Mouse (Mus musculus): ENCODE data around the gene 4933424G06Rik. TPM values are rescaled to one million over a fixed set of nuclear protein-coding genes. Genes with fewer than 3 reads are reported as not detected.
A peak's percentile ranks its signal among the peaks of the same experiment; 100 is the strongest.

The 4933424G06Rik gene
- total RNA-seq, 2 experiments from 2014 or later: 0.66 to 1.2 TPM

DNA sequence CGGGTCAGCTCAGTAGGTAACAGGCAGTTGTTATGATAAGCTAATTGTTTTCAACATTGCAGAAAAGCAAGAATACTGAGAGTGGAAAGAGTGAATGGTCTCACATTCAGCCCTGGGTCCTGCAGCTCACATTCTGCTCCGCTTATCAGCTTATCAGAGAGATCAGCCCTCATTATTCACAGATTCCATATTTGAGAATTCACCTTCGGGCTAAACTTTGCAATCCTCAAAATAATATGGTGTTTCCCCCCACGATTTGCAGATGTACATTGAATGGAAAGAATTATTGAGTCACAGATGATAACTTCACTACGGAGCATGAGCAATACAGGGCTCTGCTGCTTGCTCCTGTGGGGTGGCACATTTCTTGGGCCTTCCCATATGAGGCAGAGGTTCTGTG, 58.8 kb downstream of the 4933424G06Rik start:
- no peak for DNase-seq (ENCODE audit: low spot score)

DNA sequence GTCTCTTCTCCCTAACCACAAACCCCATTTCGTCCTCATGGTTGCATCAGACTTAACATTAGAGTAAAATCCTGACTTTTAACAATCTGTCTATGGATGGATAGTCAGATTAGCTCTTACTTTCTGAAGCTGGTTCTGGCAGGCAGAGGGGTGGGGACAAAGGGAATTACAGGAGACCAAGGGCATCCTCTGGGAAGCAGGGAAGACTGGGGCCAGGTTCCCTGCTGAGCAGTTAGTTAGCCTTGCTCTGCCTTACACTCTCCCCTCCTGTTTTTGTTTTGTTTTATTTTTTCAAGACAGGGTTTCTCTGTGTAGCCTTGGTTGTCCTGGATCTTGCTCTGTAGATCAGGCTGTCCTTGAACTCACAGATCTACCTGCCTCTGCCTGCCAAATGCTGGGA, 60.0 kb downstream of the 4933424G06Rik start:
- no peak for DNase-seq (ENCODE audit: low spot score)

DNA sequence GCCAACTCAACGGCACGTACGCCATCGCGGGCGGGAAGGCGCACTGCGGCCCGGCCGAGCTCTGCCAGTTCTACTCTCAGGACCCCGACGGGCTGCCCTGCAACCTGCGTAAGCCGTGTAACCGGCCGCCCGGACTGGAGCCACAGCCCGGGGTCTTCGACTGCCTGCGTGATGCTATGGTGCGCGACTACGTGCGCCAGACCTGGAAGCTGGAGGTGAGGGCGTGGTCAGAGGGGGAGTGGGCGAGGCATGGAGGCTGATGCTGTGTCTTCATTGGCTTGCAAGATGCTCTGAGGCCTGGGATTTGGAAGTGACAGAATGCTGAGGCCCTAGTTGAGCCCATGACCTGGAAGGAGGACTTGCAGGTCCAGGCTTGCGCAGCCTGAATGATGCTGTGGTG, 61.0 kb downstream of the 4933424G06Rik start:
- no peak for DNase-seq (ENCODE audit: low spot score)

DNA sequence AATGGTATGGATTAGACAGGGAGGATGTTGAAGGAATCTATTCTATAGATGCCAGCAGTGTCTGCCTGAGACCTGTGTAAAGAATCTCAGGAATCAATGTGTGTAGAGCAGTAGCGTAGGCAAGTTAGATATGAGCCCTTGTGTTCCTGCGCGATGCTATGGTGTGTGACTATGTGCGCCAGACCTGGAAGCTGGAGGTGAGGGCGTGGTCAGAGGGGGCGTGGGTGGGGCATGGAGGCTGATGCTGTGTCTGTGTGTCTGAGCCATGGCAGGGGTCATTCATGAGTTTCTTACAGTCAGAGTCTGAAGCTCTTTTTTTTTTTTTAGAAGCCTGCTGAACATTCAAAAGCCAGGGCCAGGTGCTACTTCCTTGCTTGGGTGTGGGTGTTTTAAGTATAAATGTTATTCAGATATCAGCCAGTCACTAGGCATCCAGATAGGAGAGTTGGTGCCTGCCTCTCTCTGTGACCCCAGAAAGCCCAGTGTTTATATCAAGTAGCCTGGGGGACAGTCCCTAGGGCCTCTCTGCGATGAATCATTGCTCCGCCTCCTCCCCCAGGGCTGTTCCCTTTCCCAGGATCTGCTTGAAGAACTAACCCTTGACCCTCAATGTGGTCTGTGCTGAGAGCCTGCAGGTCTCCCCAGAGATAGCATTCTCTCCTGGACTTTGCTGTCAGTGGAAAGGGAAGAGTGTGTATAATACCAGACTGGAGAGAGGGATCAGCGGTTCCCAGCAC, 62.4 kb downstream of the 4933424G06Rik start:
- DNase-seq (ENCODE audit: low spot score): no peak

DNA sequence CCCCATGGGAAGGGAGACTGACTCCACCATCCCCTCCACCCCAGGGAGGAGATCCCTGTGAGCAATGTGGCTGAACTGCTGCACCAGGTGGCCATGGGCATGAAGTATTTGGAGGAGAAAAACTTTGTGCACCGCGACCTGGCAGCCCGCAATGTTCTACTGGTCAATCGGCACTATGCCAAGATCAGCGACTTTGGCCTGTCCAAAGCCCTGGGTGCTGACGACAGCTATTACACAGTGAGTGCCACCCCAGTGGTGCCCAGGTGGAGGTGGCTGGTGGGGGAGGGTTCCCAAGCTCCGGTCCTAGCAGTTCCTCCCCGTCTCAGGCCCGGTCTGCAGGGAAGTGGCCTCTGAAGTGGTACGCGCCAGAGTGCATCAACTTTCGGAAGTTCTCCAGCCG, 70.8 kb downstream of the 4933424G06Rik start:
- DNase-seq (ENCODE audit: low spot score): no peak

DNA sequence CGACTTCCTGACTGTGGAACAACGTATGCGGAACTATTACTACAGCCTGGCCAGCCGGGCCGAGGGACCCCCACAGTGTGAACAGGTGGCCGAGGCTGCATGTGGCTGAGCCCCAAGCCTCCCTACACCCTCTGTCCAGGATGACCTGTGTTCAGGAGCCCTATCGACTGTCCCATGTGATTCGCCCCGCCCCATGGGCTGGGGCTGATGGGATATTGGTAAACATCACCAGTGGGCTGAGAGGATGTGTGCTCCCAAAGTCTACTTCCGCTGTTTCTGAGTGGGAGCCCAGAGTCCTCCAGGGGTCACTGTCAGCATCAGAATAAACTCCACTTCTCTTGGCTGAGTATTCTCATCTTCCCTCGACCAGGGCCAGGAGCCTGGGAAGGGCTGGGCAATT, 72.5 kb downstream of the 4933424G06Rik start:
- DNase-seq (ENCODE audit: low spot score): no peak

DNA sequence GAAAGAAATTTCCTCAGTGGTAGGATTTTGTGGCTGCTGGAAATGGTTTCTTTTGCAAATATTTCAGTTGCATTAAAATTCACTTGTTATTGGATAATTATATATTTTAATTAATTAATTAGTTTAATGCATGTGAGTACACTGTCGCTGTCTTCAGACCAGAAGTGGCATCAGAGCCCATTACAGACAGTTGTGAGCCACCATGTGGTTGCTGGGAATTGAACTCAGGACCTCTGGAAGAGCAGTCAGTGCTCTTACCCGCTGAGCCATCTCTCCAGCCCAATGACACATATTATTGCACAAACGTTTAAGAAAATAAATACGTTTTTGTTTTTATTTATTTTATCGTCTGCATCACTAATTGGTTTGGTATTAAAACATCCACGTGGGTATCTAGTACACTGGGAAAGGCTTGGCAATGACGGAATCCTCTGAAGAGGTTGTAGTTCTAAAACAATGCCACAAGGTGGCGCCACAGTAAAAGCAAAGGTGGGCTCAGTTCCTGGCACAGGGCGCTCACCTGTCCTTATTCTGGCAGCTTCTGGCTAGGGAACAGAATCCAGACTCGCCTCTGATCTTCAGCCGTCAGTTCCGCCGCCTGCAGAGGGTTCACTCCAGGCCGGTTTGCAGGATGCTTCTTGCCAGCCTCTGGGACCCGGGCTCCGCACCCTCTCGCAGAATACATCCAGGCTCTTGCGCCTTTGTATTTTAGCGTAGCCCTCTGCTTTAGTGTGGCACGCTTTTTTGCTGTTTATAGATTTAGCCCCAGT, 74.6 kb downstream of the 4933424G06Rik start:
- peak; percentile 84 for DNase-seq (ENCODE audit: low spot score)

DNA sequence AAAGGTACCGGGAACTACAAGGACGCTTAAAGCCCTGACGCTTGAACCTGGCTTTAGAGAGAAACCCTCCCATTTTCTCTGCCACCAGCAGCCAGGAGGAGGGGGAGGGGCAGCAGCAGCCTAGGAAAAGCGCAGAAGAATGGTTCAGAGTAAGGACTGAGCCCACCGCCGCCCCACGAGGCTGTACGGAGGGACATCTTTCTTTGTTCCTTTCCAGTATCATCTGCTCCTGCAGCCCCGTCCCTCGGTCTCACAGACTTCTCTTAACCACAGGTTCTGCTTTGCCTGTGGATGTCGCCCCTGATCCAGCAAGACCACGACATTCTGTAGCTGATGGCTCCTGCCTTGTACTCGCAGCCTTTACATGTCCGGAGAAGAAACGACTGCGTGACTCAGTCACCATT, 75.3 kb downstream of the 4933424G06Rik start:
- no peak for DNase-seq (ENCODE audit: low spot score)

DNA sequence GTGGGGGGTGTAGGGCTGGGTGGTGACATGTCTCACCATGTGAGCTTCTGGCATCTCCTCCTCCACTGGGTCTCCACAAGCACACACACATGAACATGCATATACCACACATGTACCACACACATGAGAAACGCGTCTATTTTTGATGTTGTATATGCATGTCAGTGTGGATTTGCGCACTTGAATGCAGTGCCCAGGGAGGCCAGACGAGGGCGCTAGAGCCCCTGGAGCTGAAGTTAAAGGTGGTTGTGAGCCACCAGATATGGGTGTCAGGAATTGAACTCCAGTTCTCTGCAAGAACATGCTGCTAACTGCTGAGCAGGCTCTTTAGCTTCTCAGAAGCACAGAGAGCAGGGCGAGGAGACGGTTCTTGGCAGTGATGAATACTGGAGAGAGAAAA, 76.4 kb downstream of the 4933424G06Rik start:
- no peak for DNase-seq (ENCODE audit: low spot score)

DNA sequence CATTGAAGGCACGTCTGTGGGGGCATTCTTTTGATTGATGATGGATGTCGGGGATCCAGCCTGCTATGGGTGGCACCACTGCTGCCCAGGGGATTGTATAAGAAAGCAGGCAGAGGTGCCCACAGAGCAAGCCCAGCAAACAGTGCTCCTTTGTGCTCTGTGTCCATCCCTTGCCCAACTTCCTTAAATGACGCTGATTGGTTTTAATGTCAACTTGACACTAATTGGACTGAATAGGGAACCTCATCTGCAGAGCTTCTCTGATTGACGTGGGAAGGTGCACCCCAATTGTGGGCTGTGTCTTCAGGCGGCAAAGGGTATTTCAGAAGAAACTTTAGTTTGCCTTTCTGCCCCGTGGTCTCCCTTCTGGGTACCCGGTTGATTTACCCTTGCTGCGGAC, 79.5 kb downstream of the 4933424G06Rik start:
- no peak for DNase-seq (ENCODE audit: low spot score)

DNA sequence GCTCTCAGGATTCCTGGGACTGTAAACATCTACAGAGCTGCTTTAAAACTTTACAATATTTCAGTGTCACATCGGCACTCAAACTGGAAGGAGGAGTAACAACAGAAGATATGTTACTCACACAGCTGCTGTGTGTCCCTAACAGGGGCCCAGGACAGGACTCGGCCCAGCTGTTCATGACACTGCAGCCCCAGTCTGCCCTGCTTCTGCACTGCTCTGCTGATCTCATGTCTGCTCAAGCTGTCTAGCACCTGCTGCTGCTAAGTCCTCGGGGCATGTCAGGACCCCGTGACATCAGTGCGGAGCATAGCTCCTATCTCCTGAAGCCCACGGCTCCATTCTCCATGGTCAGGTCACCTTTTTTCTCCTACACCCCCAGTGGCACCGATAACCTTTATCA, 86.8 kb downstream of the 4933424G06Rik start:
- no peak for DNase-seq (ENCODE audit: low spot score)

DNA sequence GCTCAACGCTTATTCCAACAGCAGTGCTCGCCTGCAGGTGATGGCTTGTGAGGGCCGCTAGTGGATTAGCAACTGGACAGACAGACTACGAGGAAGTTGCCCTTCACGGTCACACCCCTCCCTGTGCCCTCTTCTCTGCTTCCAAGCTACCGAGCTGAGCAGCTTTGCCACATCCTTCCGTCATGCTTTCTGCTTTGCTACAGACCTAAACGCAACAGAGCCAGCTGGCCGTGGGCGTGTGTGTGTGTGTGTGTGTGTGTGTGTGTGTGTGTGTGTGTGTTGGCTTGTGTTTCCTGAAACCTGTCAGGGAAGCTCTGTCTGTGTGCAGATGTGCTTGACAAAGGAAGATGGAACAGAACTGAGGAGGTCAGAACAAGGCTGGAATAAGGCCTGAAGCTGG, 87.5 kb downstream of the 4933424G06Rik start:
- no peak for DNase-seq (ENCODE audit: low spot score)

DNA sequence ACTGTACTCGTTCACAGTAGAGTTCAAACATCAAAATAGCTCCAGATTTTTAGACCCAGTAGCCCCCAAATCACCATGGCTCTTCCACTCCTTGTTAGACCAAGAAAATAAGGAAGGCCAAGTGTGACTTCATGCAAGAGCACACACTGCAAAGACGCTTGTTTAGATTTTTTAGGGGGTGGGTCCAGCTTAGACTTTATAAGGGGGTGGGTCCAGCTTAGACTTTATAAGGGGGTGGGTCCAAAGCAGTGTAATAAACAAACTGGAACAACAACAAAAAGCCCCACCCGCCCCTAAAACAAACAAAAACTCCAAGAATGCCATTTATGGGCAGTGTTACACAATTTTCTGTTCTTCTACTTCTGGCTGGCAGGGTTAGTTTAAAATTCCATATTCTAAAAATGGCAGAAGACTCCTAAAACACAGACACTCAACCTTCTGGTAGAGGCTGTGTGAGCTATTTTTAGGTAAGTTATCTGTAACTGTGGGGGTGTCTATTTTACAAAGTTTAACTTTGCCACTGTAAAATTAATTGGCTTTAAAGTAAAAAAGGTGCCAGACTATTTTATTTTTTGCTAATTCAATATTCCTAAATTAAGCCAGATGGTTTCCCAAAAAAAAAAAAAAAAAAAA, 90.5 kb downstream of the 4933424G06Rik start:
- no peak for DNase-seq (ENCODE audit: low spot score)

DNA sequence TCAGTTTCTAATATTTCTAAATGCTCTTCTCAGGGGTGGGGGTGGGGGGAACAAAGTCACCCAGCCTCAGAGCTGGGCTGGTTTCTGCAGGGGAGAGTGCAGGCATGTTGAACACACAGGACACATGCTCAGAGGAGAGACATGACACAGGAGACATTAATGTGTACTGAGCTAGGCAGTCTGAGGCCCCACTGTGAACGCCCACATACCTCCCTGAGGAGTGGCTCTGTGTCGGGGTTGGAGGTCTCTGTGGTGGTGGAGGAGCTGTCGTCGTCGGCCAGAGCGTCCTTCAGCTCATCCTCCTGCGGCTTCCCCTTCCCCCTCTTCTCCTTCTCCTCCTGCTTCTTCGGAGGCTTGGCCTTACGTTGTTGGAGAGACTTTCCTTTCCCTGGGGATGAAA, 94.3 kb downstream of the 4933424G06Rik start:
- no peak for DNase-seq (ENCODE audit: low spot score)

DNA sequence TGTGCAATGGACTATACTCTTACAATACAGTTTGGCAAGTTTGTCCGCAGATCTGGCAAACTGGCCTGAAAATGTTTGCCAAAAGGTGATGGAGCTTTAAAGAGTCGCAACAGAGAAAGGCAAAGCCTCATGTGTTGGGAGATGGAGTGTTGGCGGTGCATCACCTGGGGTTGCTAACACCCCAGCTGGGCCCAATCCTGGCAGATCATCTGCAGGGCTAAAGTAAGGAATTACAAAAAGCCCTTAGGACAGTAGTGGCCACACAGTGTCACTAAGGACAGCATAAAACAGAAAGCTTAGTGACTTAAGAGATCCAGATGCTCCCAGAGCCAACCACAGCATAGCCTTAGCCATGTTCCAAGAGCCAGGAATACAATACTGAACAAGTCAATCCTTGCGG, 94.9 kb downstream of the 4933424G06Rik start:
- no peak for DNase-seq (ENCODE audit: low spot score)

DNA sequence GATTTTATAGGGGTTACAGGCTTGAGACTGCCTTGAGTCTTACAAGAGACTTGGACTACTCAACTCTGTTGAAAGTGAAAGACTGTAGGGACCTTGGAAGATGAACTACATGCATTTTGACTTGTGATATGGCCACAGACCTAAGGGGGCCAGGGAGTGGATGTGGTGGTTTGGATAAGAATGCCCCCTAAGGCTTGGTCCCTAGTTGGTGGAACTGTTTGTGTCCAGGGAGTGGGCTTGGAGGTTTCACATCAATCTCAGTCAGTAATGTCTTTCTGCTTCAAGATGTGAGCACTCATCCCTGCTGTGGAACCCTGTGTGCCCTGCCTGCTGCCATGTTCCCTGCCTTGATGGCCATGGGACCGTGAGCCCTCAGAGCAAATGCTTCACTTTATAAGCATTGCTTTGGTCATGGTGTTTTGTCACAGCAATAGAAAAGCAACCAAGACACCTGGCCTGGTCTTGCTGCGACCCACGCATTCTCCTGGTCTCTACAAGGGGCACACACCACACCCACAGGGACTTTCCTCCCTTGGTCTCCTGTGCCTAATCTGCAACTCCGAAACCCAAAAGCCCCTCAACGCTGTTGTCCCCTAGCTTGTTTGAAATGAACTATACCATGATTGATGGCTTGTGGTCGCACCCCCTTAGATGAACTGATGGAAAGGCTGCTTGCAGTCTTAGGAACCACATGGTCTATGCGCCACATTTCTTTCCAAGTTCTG, 96.4 kb downstream of the 4933424G06Rik start:
- no peak for DNase-seq (ENCODE audit: low spot score)

DNA sequence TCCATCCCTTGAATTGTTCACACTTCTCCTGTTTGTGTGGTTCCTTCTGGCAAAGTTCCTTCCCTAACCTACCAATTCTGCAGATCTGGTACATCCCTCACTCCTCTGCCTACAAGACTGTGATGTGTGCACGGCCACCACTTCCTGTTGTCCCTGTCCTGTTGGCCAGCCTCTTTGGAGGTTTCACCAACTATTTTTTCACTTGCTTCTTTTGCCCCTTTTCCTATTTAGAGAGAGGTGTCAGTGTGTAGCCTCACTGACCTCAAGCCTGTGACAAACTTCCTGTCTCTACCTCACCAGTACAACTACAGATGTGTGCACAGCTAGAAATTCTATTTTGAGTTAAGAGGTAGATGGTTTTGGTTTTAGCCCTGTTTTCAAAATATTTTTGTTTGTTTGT, 97.1 kb downstream of the 4933424G06Rik start:
- no peak for DNase-seq (ENCODE audit: low spot score)

Small RNAs within 50 kb of the gene (microRNA-seq; reads per million reads assigned to microRNA genes)
- gene Gm24133: not detected

Other genes with a start within 250 kb of the 4933424G06Rik start
- gene Cnnm4, start 238.5 kb upstream of the 4933424G06Rik start, total RNA-seq (2021): 1 to 10 TPM; 7.6 to 8.2 TPM
- gene Cnnm3, start 198.3 kb upstream of the 4933424G06Rik start, total RNA-seq (2021): 10 to 100 TPM; 11.6 TPM
- gene Ankrd23, start 173.3 kb upstream of the 4933424G06Rik start, total RNA-seq (2021): 1,000 to 10,000 TPM; 3,219 to 3,282 TPM
- gene Gm42417, start 170.7 kb upstream of the 4933424G06Rik start, total RNA-seq (2021): 1,000 to 10,000 TPM; 1,348 to 1,458 TPM
- 1 to 10 TPM; 7.3 to 8.6 TPM for gene Ankrd39, start 162.7 kb upstream of the 4933424G06Rik start, total RNA-seq (2021)
- gene Sema4c, start 151.8 kb upstream of the 4933424G06Rik start, total RNA-seq (2021): 1 to 10 TPM; 4.7 to 6.8 TPM
- under 1 TPM; 0.43 to 0.59 TPM for gene Fam178b, start 27.0 kb upstream of the 4933424G06Rik start, total RNA-seq (2021)
- 1,000 to 10,000 TPM; 1,366 to 1,435 TPM for gene Cox5b, start 18.7 kb upstream of the 4933424G06Rik start, total RNA-seq (2021)
- gene Actr1b, start 4.3 kb downstream of the 4933424G06Rik start, total RNA-seq (2021): 100 to 1,000 TPM; 138 to 147 TPM
- gene Zap70, start 51.6 kb downstream of the 4933424G06Rik start, total RNA-seq (2021): under 1 TPM; 0.19 to 0.73 TPM
- gene Tmem131, start 233.5 kb downstream of the 4933424G06Rik start, total RNA-seq (2021): 10 to 100 TPM; 29.1 to 32.1 TPM

Measured in gastrocnemius, adult 18-20 months (tissue).